Mouse (Mus musculus): ENCODE data around the gene Ngef. TPM values are rescaled to one million over a fixed set of nuclear protein-coding genes. Genes with fewer than 3 reads are reported as not detected.

Ngef gene
- total RNA-seq (2021) = under 1 TPM; 0.23 to 0.32 TPM
- polyA plus RNA-seq (2012; rRNA removed) = 0.53 and 0.70 TPM in 2 replicates
- long read RNA-seq = 0 reads

DNA sequence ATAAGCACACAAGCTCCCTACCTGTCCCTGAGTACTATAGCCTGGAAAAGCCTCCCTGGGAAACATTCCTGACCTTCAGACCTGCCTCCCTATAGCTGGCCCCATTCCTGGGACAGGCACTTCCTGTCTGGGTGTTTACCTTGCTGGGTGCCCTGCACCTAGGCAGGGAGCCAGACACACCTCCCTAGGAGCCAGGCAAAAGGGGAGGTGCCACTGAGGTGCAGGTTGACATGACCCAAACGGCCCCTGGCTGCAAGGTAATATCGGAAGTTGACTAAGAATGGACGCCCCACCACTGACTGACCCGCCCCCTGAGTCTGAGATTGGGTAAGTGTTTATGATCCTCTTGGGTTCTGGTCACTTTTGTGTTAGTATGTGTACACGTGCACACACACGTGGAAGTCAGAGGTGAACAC lies at the start of gene Ngef:
TSS of gene Ngef (minus strand) at position 71 of the 416 bp plus-strand sequence.
- intact Hi-C loops (cut with DNase I) = no loop called here
- Histone ChIP-seq H3K79me2 (replicated peaks; ENCODE audit: control insufficient read depth, insufficient read depth, low read length) (no peaks in the 10 kb centered on the region), H3K27me3 (ENCODE audit: control insufficient read depth, insufficient read depth, low read length) (no peaks in the 10 kb centered on the region), H3K27ac (no peak within 1 kb of the TSS), H3K4me1 (ENCODE audit: control insufficient read depth, insufficient read depth, low read length) (no peaks in the 10 kb centered on the region), H3K9ac (ENCODE audit: low read depth, low read length) (no peak within 1 kb of the TSS), H3K36me3 (ENCODE audit: control insufficient read depth, insufficient read depth, low read length) (no peaks in the 10 kb centered on the region), H3K4me3 (no peak within 1 kb of the TSS)
- DNase-seq = no peak
- TF ChIP-seq EP300 (IDR thresholded peaks at IDR 0.05; ENCODE audit: insufficient read depth, low read depth, low read length) (no peak), POLR2A (IDR thresholded peaks at IDR 0.05; ENCODE audit: insufficient read depth, low read depth, low read length) (no peak), CTCF (IDR thresholded peaks at IDR 0.05) (no peak)
- WGBS = 74% methylated on average over 6 of the region's 6 CpGs

DNA sequence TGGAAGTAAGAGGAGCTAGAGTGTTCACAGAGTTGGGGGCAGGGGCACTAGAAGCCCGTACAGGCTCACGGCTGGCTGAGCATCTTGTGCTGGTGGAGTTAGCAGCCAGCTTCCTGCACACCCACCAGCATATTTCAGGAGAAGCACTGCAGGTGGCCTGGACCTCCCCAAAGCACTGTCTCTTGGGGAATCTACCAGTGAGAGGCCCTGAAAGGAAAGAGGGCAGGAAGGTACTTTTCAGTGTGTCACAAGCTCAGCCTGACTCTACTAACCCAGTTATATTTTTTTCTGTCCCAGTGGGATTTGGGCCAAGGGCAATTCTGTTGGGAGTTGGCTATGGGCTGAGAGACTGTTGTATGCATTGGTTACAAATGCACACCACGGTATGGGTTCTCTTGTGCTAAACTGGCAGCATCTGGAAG lies 48.2 kb upstream of the Ngef start:
- intact Hi-C loops (cut with DNase I) = loop anchor here (2.0 kb wide), 1 partner anchor 39 kb away; no protein-coding TSS in a partner anchor
- H3K4me1 ChIP-seq (ENCODE audit: control insufficient read depth, insufficient read depth, low read length) = peaks cover 9% of the 10 kb centered on the region
- no peaks in the 10 kb centered on the region for H3K27me3 ChIP-seq (ENCODE audit: control insufficient read depth, insufficient read depth, low read length)
- TF ChIP-seq CTCF (IDR thresholded peaks at IDR 0.05) = no peak
- no peak for TF ChIP-seq POLR2A (IDR thresholded peaks at IDR 0.05; ENCODE audit: insufficient read depth, low read depth, low read length)
- TF ChIP-seq EP300 (IDR thresholded peaks at IDR 0.05; ENCODE audit: insufficient read depth, low read depth, low read length) = no peak
- 0 out of 2 replicates have a peak overlapping the region, but pooled peaks have one; percentile 3 for H3K9ac ChIP-seq (ENCODE audit: low read depth, low read length)
- no peak overlapping the region; the same call in 1 of the 2 replicates for H3K27ac ChIP-seq
- no peaks in the 10 kb centered on the region for H3K79me2 ChIP-seq (replicated peaks; ENCODE audit: control insufficient read depth, insufficient read depth, low read length)
- 31% methylated on average over 3 of the region's 3 CpGs for WGBS
- DNase-seq = no peak
- H3K36me3 ChIP-seq (ENCODE audit: control insufficient read depth, insufficient read depth, low read length) = no peaks in the 10 kb centered on the region
- no peak overlapping the region; the same call in 1 of the 2 replicates for H3K4me3 ChIP-seq

DNA sequence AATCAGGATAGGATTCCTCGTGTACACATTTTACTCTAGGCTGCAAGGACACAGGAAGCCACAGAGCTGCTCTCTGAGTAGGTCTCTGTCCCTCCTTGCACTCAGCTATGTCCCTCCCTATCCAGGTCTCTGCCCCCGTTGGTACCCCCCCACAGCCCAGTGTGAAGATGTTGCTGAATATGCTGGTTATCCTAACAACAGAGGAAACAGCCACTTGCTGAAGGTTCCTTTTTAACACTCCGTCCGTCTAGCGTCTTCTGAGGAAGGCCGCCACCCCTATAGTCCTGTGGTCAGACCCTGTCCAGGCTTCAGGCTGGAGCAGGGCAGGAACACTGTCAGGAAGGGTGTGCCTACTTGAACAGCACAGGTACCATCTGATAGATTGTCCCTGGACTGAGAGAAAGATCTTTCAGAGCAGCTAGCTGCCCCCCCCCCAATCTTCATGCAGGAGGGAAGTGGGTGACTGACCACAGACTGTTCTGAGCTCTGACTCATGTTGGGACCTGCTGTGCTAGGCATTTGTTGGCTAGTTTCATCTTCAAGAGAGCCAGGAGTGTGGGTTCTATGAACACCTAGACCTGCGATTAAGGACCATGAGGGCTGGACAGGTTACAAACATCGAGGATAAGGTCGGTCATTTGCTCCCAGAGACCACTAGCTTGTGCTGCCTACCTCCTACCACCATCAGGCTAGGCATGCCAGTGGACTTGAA lies 47.6 kb upstream of the Ngef start:
- Histone ChIP-seq H3K27ac (peak overlapping the region; percentile 82), H3K36me3 (ENCODE audit: control insufficient read depth, insufficient read depth, low read length) (no peaks in the 10 kb centered on the region), H3K27me3 (ENCODE audit: control insufficient read depth, insufficient read depth, low read length) (no peaks in the 10 kb centered on the region), H3K4me1 (ENCODE audit: control insufficient read depth, insufficient read depth, low read length) (peaks cover 5% of the 10 kb centered on the region), H3K9ac (ENCODE audit: low read depth, low read length) (peak overlapping the region; percentile 64), H3K4me3 (peak overlapping the region; percentile 62), H3K79me2 (replicated peaks; ENCODE audit: control insufficient read depth, insufficient read depth, low read length) (no peaks in the 10 kb centered on the region)
- peak; percentile 34 to 42 for DNase-seq
- TF ChIP-seq CTCF (IDR thresholded peaks at IDR 0.05) (no peak), POLR2A (IDR thresholded peaks at IDR 0.05; ENCODE audit: insufficient read depth, low read depth, low read length) (no peak), EP300 (IDR thresholded peaks at IDR 0.05; ENCODE audit: insufficient read depth, low read depth, low read length) (no peak)
- 42% methylated on average over 9 of the region's 9 CpGs for WGBS
- intact Hi-C loops (cut with DNase I) = loop anchor here (2.0 kb wide), 1 partner anchor 39 kb away; no protein-coding TSS in a partner anchor

DNA sequence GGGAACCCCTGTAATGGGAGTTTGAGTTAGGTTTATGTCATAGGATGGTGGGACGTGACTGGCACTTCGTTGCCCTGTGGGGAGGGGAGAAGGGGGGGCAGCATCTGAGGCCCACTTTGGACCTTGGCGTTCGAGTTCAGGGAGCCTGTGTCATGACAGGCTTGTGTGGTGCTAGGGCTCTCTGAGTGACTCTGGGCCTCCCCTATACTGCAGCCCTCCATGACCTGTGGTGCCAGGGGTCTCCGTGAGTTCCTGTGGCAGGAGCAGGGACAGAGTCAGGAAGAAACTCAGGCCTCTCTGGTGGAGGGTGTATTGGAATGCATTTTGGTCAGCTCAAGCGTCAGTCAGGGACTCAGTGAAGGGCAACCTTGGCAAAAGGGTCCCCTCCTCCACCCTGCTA lies 47.0 kb upstream of the Ngef start:
- H3K4me1 ChIP-seq (ENCODE audit: control insufficient read depth, insufficient read depth, low read length) = peaks cover 5% of the 10 kb centered on the region
- intact Hi-C loops (cut with DNase I) = loop anchor here (2.0 kb wide), 1 partner anchor 40 kb away; no protein-coding TSS in a partner anchor
- no peaks in the 10 kb centered on the region for H3K27me3 ChIP-seq (ENCODE audit: control insufficient read depth, insufficient read depth, low read length)
- WGBS = 42% methylated on average over 6 of the region's 6 CpGs
- H3K27ac ChIP-seq = peak overlapping the region; percentile 82
- H3K36me3 ChIP-seq (ENCODE audit: control insufficient read depth, insufficient read depth, low read length) = no peaks in the 10 kb centered on the region
- peak overlapping the region; percentile 64 for H3K9ac ChIP-seq (ENCODE audit: low read depth, low read length)
- peak overlapping the region; percentile 62 for H3K4me3 ChIP-seq
- H3K79me2 ChIP-seq (replicated peaks; ENCODE audit: control insufficient read depth, insufficient read depth, low read length) = no peaks in the 10 kb centered on the region
- no peak for DNase-seq
- TF ChIP-seq EP300 (IDR thresholded peaks at IDR 0.05; ENCODE audit: insufficient read depth, low read depth, low read length) (no peak), CTCF (IDR thresholded peaks at IDR 0.05) (no peak), POLR2A (IDR thresholded peaks at IDR 0.05; ENCODE audit: insufficient read depth, low read depth, low read length) (no peak)

DNA sequence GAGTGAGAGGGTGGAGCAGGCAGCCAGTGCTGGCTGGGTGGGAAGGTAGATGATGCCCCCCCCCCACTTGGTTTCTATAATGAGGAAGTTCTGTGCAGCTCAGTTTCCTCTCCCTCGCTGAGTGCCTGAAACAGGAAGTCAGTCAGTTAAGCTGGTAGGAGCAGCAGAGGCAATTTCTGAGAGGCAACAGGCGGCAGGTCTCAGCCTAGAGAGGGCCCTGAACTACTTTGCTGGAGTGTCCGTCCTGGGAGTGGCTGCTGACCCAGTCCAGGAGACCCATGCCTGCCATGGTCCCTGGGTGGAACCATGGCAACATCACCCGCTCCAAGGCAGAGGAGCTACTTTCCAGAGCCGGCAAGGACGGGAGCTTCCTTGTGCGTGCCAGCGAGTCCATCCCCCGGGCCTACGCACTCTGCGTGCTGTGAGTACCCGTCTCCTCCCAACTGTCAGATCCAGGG lies 46.6 kb upstream of the Ngef start, which contains the start of gene Inpp5d:
TSS of gene Inpp5d (plus strand) at position 102 of the 458 bp plus-strand sequence.
- Histone ChIP-seq H3K9ac (ENCODE audit: low read depth, low read length) (peak within 1 kb of the TSS; percentile 64), H3K4me1 (ENCODE audit: control insufficient read depth, insufficient read depth, low read length) (peaks cover 5% of the 10 kb centered on the region), H3K36me3 (ENCODE audit: control insufficient read depth, insufficient read depth, low read length) (no peaks in the 10 kb centered on the region), H3K27ac (peak within 1 kb of the TSS; percentile 82), H3K27me3 (ENCODE audit: control insufficient read depth, insufficient read depth, low read length) (no peaks in the 10 kb centered on the region), H3K4me3 (peak within 1 kb of the TSS; percentile 62), H3K79me2 (replicated peaks; ENCODE audit: control insufficient read depth, insufficient read depth, low read length) (no peaks in the 10 kb centered on the region)
- DNase-seq = peak; percentile 67 to 71
- TF ChIP-seq POLR2A (IDR thresholded peaks at IDR 0.05; ENCODE audit: insufficient read depth, low read depth, low read length) (peak; percentile 70), CTCF (IDR thresholded peaks at IDR 0.05) (no peak), EP300 (IDR thresholded peaks at IDR 0.05; ENCODE audit: insufficient read depth, low read depth, low read length) (no peak)
- WGBS = 38% methylated on average over 12 of the region's 12 CpGs
- intact Hi-C loops (cut with DNase I) = loop anchor here (2.0 kb wide), 1 partner anchor 41 kb away; no protein-coding TSS in a partner anchor

Measured in heart, adult 2 months (tissue).